Mouse (Mus musculus) left cerebral cortex, adult 2 months (tissue): ENCODE results near the gene Parva. TPM values are rescaled to one million over a fixed set of nuclear protein-coding genes. Genes with fewer than 3 reads are reported as not detected.

Experiments used
- DNase-seq, 2 experiments: peaks; one replicate each; pipeline ENCODE4 v3.0.0; 2021 to 2022; ENCODE audit warnings: low spot score in 2 of 2, mixed read lengths in 1 of 2; ENCODE audit errors: extremely low spot score in 1 of 2
- H3K27ac ChIP-seq: fragments of 200-600 bp; 2 replicates; pipeline ENCODE4 v1.8.1; 2022
- H3K4me3 ChIP-seq: fragments of 200-600 bp; 2 replicates; pipeline ENCODE4 v1.8.1; 2022
- CTCF ChIP-seq: fragments of 200-600 bp; IDR thresholded peaks from 2 replicates; pipeline ENCODE4 v1.8.1; 2022; ENCODE audit warnings: antibody characterized with exemption, mild to moderate bottlenecking, moderate library complexity
- intact Hi-C: fragments of 180-260 bp; cut with DNase I; formaldehyde crosslinking; loops from one replicate; pipeline ENCODE4 v1.15.1; 2025
- total RNA-seq, 2 experiments: library from RNA; stranded (reverse); gene quantifications; 2 replicates each; pipeline ENCODE4 v1.2.3; 2021

Parva gene
- total RNA-seq, 2 experiments from 2014 or later = 52.8 to 57.2 TPM

DNA sequence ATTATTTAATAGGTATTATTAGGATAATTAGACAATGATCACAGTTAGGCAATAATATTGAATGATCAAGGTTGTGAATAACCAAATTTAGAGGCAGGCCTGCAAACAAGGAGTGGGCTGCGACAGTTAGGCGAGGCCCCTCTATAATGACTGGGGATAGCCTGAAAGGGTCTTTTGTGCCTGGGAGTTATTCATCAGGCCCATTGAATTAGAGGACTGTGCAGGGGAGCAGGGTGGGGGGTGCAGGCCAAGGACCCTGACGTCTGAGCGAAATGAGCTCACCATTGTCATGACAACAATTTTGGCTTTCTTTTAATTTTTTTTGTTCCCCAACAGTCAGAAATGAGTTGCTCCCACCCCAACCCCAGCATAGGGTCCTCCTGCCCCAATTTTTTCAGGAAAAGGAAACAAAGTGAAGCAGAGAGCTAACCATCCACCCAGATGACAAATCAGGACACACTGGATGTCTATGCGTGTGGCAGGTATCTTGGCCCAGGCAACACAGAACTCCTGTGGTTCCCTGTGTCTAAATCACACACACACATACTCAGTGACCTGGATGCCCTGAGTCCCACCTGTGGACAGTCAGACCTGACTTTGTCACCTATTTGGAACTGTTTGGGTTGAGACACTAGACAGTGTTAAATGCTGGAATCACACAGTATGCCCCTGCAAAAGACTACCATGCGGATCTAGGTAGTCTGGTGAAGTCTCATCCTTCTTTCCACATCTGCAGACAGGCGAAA lies 27.7 kb upstream of the Parva start:
- Histone ChIP-seq H3K4me3 (no peak overlapping the region), H3K27ac (no peak overlapping the region)
- no peak for TF ChIP-seq CTCF
- DNase-seq = no peak
- intact Hi-C loops = loop anchor here (2.0 to 10.0 kb wide), 2 partner anchors 469 to 735 kb away; no protein-coding TSS in a partner anchor

GRCm38 (mm10) chr7:112400175-112400574 lies 27.1 kb upstream of the Parva start:
- Histone ChIP-seq H3K4me3 (no peak overlapping the region), H3K27ac (no peak overlapping the region)
- DNase-seq = peak; percentile 60 to 67
- peak; percentile 89 for TF ChIP-seq CTCF
- intact Hi-C loops = loop anchor here (2.0 to 10.0 kb wide), 2 partner anchors 469 to 735 kb away; no protein-coding TSS in a partner anchor

DNA sequence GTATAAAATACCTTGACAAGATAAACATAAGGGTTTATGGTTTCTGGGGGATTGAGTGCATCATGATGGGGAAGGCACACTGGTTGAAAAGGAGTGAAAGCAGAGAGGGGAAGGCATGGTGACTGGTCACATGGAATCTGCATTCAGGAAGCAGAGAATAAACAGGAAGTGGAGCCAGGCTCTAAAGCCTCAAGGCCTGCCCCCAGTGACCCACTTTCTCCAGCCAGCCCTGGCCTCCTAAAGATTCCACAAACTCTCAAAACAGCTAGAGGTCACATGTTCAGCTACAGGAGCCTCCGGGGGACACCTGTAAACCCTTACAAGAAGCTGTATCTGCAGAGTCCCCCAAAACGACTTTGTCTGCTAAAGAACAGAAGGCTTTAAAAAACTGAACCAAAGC lies 22.2 kb upstream of the Parva start:
- no peak for DNase-seq
- intact Hi-C loops = loop anchor here (10.0 kb wide), 1 partner anchor 730 kb away; no protein-coding TSS in a partner anchor
- no peak overlapping the region for H3K4me3 ChIP-seq
- H3K27ac ChIP-seq = no peak overlapping the region
- TF ChIP-seq CTCF = no peak

DNA sequence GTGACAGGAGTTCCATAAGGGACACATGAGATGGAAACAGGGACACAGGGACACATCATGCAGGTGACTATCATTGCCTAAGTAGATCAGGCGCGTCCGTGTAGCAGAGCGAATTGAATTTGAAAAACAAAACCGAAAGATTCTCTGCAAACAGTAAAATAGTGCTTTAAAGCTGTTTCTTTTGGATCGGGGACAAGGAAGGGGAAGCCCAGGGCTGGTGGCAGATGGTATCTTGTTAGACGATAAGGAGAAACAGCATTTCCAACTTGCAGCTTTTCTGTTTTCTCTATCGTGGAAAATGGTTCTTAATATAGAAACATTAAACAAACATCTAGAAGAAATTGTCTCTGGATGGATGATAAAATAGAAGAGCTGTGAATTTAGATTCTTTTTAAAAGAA lies 21.7 kb upstream of the Parva start:
- intact Hi-C loops = loop anchor here (10.0 kb wide), 1 partner anchor 729 kb away; no protein-coding TSS in a partner anchor
- DNase-seq = no peak
- no peak for TF ChIP-seq CTCF
- Histone ChIP-seq H3K4me3 (no peak overlapping the region), H3K27ac (no peak overlapping the region)

DNA sequence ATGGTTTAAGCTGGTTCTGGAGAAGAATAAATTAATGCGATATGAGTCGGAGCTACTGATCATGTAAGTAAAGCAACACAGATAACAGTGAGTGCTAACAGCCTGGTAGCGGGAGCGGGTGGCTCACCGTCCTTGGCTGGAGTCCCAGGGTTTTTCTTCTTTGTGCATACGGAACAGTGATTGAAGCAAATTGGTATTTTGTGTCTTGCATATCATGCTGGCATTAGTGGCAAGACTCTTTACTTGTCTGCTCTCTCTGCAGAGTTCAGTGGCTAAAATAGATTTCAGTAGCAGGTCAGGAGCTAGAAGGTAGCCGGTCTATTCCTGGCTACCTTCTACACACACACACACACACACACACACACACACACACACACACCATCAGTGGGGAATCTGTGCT lies 19.7 kb upstream of the Parva start:
- Histone ChIP-seq H3K4me3 (no peak overlapping the region), H3K27ac (no peak overlapping the region)
- DNase-seq = no peak
- intact Hi-C loops = loop anchor here (10.0 kb wide), 1 partner anchor 727 kb away; no protein-coding TSS in a partner anchor
- no peak for TF ChIP-seq CTCF

DNA sequence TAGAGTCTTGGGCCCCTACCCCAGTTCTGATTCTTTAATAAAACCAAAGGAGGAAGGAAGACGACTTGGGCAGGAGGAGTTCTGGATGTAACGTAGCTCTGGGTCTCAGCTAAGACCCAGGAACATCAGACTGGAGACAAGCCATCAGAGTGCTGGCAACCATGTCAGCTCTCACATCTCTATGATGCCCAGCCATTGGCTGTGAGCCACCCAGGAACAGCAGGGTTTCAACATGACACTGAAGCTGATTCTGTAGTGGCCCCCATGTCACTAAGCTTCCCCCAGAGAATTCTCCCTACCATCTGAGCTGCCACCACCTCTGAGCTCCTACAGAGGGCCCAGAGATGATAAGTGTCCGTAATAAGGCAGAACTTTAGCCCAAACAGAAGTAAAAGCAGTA lies 17.3 kb upstream of the Parva start:
- TF ChIP-seq CTCF = no peak

DNA sequence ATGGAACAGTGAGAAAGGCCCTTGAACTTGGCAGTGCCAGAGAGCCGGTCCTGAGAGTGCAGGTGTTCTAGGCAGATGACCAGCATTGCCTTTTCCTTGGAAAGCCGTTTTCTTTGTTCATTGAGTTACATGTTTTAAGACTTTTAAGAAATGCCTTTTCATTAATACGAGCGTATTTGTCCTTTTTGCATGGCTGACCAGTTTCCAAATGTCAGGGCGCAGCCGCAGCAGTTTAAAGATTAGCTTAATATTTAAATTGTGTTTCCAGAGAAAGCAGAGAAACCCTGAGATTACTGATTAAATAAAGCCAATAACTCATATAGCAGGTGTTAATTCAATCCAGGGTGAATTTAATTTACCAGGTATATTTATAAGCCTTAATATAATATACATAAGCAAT lies 14.0 kb upstream of the Parva start:
- TF ChIP-seq CTCF = no peak
- H3K27ac ChIP-seq = no peak overlapping the region
- H3K4me3 ChIP-seq = no peak overlapping the region
- intact Hi-C loops = no loop called here
- DNase-seq = no peak

More for the DNA sequence above, 17.3 kb upstream of the Parva start:
- Histone ChIP-seq H3K4me3 (no peak overlapping the region), H3K27ac (no peak overlapping the region)
- no peak for DNase-seq
- intact Hi-C loops = loop anchor here (10.0 kb wide), 1 partner anchor 725 kb away; no protein-coding TSS in a partner anchor

DNA sequence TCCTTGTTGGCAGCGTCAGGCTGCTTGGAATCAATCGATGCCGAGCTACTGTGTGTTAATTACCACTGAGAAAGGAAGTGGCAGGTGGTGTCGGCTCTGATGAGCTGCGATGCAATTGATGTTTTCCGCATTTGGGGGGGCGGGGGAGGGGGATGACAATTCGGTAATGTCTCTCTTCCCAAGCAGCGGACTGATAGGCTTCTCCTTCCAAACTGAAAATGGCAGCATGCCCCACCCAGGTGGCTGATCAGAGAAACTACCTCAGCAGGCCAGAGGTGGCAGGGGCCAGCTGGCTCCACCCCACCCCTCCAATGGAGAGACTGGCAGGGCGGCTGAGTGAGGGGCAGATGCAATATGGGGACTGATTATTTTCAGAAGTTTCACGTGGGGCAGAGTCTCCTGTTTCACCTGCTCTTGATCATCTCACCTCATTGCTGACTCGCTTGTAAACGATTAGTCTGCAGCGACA lies 11.2 kb upstream of the Parva start:
- no peak for DNase-seq
- TF ChIP-seq CTCF = no peak
- Histone ChIP-seq H3K27ac (no peak overlapping the region), H3K4me3 (no peak overlapping the region)
- intact Hi-C loops = no loop called here

DNA sequence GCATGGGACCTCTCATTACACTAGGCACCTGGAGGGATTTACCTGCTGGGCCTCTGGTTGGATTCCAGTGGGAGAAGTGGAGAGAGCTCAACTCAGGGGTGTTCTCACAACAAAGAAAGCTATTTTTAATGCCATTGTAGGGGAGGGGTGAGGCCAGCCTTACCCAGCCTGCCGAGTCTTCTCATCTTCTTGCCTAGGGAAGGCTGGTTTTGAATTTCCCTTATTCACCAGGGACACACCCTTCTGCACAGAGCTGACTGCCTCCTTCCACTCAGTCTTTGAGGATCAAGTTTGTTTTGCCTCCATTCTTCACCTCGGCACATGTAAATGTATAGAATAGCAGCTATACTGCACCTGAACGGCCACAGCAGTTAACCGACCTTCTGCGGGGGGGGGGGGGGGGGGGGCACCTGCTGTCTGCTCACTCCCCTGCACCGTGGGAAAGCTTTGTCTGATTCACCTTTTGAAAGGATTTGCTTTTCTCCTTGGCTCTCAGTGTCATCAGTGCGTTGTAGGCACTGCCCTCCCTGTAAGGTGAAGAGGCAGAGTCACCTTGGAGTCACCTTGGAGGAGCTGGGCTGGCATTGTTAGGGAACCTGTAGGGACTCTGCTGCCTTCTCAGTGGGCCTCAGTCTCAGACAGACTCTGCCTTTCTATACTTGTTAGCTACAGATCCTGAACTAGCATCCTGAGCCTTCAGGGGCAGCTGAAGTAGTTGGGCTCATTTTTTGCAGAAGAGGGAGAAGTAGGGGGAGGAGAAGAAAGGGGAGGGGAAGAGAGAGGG lies 10.4 kb upstream of the Parva start:
- no peak for TF ChIP-seq CTCF
- Histone ChIP-seq H3K27ac (no peak overlapping the region), H3K4me3 (no peak overlapping the region)
- DNase-seq = no peak
- intact Hi-C loops = no loop called here

DNA sequence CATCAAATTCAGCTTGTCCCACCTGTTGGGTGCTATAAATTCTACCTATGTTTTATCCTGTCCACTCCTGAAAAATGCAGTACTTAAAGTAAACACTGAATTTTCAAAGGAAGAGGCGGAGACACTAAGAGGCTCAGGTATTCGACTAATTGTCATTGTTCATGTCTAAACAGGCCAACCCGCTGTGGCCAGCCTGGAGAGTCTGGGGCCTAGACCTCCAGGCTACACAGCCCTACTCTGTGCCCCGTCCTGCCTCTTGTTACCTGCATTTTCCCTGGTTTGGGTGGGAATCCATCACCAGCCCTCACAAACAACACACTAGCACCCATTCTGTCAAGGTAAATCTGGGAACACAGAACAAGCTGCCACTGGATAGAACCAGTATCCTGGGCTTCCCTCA lies 9.7 kb upstream of the Parva start:
- H3K4me3 ChIP-seq = no peak overlapping the region
- no peak for TF ChIP-seq CTCF
- H3K27ac ChIP-seq = no peak overlapping the region
- intact Hi-C loops = no loop called here
- no peak for DNase-seq

DNA sequence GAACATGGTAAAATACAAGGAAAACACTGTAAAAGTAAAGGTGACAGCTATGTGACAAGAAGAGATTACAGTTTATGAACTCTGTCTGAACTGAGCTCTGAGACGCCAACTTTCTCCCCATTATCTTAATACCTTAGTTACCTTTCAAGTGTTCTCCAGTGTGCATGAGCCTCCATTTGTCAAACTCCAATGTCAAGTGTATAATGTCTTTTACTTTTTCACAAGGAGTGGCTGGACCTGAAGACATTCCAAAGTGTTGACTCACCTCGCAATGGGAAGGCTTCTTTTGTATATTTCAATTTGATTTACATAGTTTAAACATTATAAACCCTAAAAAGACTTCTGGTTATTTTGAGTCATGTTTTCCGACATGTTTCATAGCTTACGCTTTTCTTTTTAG lies 3.9 kb upstream of the Parva start:
- no peak overlapping the region for H3K4me3 ChIP-seq
- TF ChIP-seq CTCF = no peak
- no peak overlapping the region for H3K27ac ChIP-seq
- intact Hi-C loops = no loop called here
- DNase-seq = no peak

DNA sequence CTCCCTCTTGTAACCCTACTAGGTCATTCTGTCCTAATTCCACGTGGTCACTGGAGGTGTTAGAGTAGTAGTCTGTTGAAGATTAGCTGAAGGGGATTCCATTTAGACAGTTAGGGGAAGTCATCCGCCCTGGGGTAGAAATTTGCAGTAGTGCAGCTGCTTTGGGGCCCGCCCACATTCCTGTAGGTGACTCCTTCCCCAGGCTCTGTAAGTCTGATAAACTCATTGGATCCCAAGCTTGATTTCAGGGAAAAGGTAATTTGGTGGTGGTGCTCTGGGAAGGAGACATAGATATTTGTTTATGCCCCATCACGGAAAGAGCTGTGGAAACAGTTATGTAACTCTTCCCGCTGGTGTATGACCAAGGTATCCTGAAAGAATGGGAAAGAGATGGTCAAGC lies 494 bp upstream of the Parva start:
- TF ChIP-seq CTCF = no peak
- Histone ChIP-seq H3K27ac (no peak overlapping the region), H3K4me3 (no peak overlapping the region)
- DNase-seq = no peak
- intact Hi-C loops = no loop called here
